Mouse (Mus musculus): ENCODE measurements around the gene Cep162. TPM values are rescaled to one million over a fixed set of nuclear protein-coding genes. Genes with fewer than 3 reads are reported as not detected.
A peak's percentile ranks its signal among the peaks of the same experiment; 100 is the strongest.

Gene Cep162
- total and polyA plus RNA-seq, 2 experiments from 2014 or later: 2.0 to 2.2 TPM

DNA sequence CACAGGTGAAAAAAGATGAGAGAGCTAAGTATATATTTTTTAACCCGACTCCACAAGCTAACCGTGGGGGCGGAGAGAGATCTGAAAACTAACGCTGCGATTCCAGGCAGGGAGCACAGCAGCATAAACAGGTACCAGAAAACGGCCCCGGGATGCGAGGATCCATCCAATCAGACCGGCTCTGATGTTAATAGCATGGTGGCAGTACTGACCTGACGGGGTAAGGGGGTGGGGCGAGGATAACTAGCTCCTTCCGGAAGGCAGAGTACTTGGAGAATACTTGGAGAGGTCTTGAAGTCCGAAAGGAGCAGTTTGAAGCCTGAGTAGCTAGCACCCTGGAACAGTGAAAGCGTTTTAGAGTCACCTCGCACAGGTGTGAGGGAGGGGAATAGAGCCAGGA lies 110.2 kb downstream of the Cep162 start:
- Histone ChIP-seq H3K9ac (replicated peaks; ENCODE audit: low read depth, low read length) (no peak overlapping the region), H3K4me2 (ENCODE audit: low read depth, low read length) (peak overlapping the region; percentile 51; the same call in 1 of the 2 replicates), H3K9me3 (replicated peaks; ENCODE audit: control insufficient read depth, low read length) (no peaks in the 10 kb centered on the region), H3K36me3 (replicated peaks; ENCODE audit: control insufficient read depth, insufficient read depth, low read length) (no peaks in the 10 kb centered on the region), H3K27me3 (ENCODE audit: control insufficient read depth, insufficient read depth, low read length) (peaks cover 33% of the 10 kb centered on the region), H3K27ac (ENCODE audit: low read depth) (no peak overlapping the region), H3K4me3 (ENCODE audit: low read depth, low read length) (peak overlapping the region; percentile 29; the same call in 1 of the 2 replicates), H3K4me1 (ENCODE audit: control insufficient read depth, insufficient read depth) (0 out of 2 replicates have a peak, but pooled peaks cover 7% of the 10 kb centered on the region)
- TF ChIP-seq EP300 (IDR thresholded peaks at IDR 0.05; ENCODE audit: low read depth) (no peak), CTCF (IDR thresholded peaks at IDR 0.05; ENCODE audit: low read depth) (no peak)
- ATAC-seq (ENCODE audit: insufficient read depth, low read depth) (no peak), DNase-seq (ENCODE audit: low spot score) (no peak)
- WGBS: 6% methylated on average over 15 of the region's 15 CpGs

DNA sequence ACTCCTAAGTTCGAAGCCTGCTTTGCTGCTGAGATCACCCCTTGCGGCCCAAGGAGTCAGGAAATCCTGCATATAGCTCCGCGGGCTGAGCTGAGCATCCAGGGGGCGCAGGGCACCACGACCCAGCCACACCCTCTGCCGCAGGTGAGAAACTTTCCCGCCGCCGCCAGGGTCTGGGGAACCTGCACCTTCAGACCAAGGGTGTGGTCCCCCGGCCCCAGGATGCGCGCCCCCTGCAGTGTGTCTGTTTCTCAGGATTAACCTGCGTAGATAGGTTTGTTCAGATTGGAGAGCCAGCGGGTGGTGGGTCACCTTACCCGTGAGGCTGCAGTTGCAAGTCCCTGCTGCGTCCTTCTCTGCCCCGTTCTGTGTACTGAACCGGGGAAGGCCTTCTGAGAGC lies 110.8 kb downstream of the Cep162 start:
- ATAC-seq (ENCODE audit: insufficient read depth, low read depth) (no peak), DNase-seq (ENCODE audit: low spot score) (no peak)
- peak overlapping the region; percentile 29 for H3K4me3 ChIP-seq (ENCODE audit: low read depth, low read length)
- no peak for TF ChIP-seq CTCF (IDR thresholded peaks at IDR 0.05; ENCODE audit: low read depth)
- no peak for TF ChIP-seq EP300 (IDR thresholded peaks at IDR 0.05; ENCODE audit: low read depth)
- no peak overlapping the region for H3K27ac ChIP-seq (ENCODE audit: low read depth)
- 0 out of 2 replicates have a peak, but pooled peaks cover 7% of the 10 kb centered on the region for H3K4me1 ChIP-seq (ENCODE audit: control insufficient read depth, insufficient read depth)
- peak overlapping the region; percentile 51 for H3K4me2 ChIP-seq (ENCODE audit: low read depth, low read length)
- no peak overlapping the region for H3K9ac ChIP-seq (replicated peaks; ENCODE audit: low read depth, low read length)
- WGBS: 2% methylated on average over 19 of the region's 19 CpGs
- H3K27me3 ChIP-seq (ENCODE audit: control insufficient read depth, insufficient read depth, low read length): peaks cover 33% of the 10 kb centered on the region
- H3K36me3 ChIP-seq (replicated peaks; ENCODE audit: control insufficient read depth, insufficient read depth, low read length): no peaks in the 10 kb centered on the region
- no peaks in the 10 kb centered on the region for H3K9me3 ChIP-seq (replicated peaks; ENCODE audit: control insufficient read depth, low read length)

DNA sequence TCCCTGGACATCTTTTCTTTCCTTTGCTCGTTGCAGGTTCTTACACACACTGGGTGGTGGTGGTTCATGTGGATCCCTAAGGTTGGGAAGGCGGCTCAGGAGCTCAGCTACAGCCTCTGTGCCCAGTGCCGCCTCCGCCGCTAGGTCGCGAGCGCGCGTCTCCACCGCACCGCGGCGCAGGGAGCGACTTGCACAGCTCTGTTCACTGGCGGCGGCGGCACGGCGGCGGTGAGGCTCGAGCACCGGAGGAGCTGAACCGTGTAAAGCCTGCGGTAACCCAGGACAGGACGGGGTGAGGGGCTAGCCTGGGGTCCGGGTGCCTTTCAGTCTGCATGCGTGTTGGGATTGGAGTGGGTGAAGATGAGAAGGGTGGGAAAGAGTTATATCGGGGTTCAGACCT lies 111.2 kb downstream of the Cep162 start, which contains the start of gene Mrap2:
Mrap2 (plus strand) TSS at position 201 of the 400 bp plus-strand sequence.
- Histone ChIP-seq H3K27ac (ENCODE audit: low read depth) (no peak within 1 kb of the TSS), H3K36me3 (replicated peaks; ENCODE audit: control insufficient read depth, insufficient read depth, low read length) (no peaks in the 10 kb centered on the region), H3K9me3 (replicated peaks; ENCODE audit: control insufficient read depth, low read length) (no peaks in the 10 kb centered on the region), H3K27me3 (ENCODE audit: control insufficient read depth, insufficient read depth, low read length) (peaks cover 33% of the 10 kb centered on the region), H3K9ac (replicated peaks; ENCODE audit: low read depth, low read length) (no peak within 1 kb of the TSS), H3K4me2 (ENCODE audit: low read depth, low read length) (peak within 1 kb of the TSS; percentile 51), H3K4me3 (ENCODE audit: low read depth, low read length) (peak within 1 kb of the TSS; percentile 29), H3K4me1 (ENCODE audit: control insufficient read depth, insufficient read depth) (0 out of 2 replicates have a peak, but pooled peaks cover 7% of the 10 kb centered on the region)
- ATAC-seq (ENCODE audit: insufficient read depth, low read depth) (peak; percentile 72), DNase-seq (ENCODE audit: low spot score) (no peak)
- WGBS: under 1% methylated on average over 29 of the region's 29 CpGs
- TF ChIP-seq EP300 (IDR thresholded peaks at IDR 0.05; ENCODE audit: low read depth): no peak
- peak; percentile 44 for TF ChIP-seq CTCF (IDR thresholded peaks at IDR 0.05; ENCODE audit: low read depth)

DNA sequence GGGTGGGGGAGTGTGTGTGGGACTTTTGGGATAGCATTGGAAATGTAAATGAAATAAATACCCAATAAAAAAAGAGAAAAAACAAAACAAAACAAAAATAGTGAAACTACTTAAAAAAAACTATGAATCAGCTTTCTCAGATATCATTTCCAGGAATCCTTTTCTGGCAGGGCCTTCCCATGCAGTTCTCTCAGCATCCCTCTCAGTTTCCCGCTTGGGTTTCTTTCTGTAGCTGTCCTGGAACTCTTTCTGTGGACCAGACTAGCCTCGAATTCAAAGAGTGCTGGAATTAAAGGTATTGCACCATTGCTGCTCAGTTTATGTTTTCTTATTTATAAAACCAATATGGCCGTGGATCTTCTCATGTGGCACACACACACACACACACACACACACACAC lies 112.3 kb downstream of the Cep162 start:
- WGBS: 67% methylated on average over 3 of the region's 3 CpGs
- no peak for DNase-seq (ENCODE audit: low spot score)
- no peaks in the 10 kb centered on the region for H3K9me3 ChIP-seq (replicated peaks; ENCODE audit: control insufficient read depth, low read length)
- no peak for ATAC-seq (ENCODE audit: insufficient read depth, low read depth)
- no peak overlapping the region for H3K4me2 ChIP-seq (ENCODE audit: low read depth, low read length)
- 0 out of 2 replicates have a peak, but pooled peaks cover 7% of the 10 kb centered on the region for H3K4me1 ChIP-seq (ENCODE audit: control insufficient read depth, insufficient read depth)
- H3K9ac ChIP-seq (replicated peaks; ENCODE audit: low read depth, low read length): no peak overlapping the region
- TF ChIP-seq EP300 (IDR thresholded peaks at IDR 0.05; ENCODE audit: low read depth) (no peak), CTCF (IDR thresholded peaks at IDR 0.05; ENCODE audit: low read depth) (no peak)
- no peaks in the 10 kb centered on the region for H3K36me3 ChIP-seq (replicated peaks; ENCODE audit: control insufficient read depth, insufficient read depth, low read length)
- H3K27me3 ChIP-seq (ENCODE audit: control insufficient read depth, insufficient read depth, low read length): peaks cover 33% of the 10 kb centered on the region
- H3K4me3 ChIP-seq (ENCODE audit: low read depth, low read length): no peak overlapping the region
- H3K27ac ChIP-seq (ENCODE audit: low read depth): no peak overlapping the region

Other genes with a start within 250 kb of the Cep162 start
- gene Ripply2, start 240.0 kb downstream of the Cep162 start, total RNA-seq (2014; rRNA removed; ENCODE audit: low replicate concordance): not detected in 2 replicates
- 0.45 and 1.2 TPM in 2 replicates for gene Ripply2, start 240.0 kb downstream of the Cep162 start, polyA plus RNA-seq (2015; fragmentation: Nextera tagmentation; extraction: Ambion mirVana)
- gene Cyb5r4, start 233.5 kb downstream of the Cep162 start, total RNA-seq (2014; rRNA removed; ENCODE audit: low replicate concordance): 23.5 and 24.4 TPM in 2 replicates
- gene Cyb5r4, start 233.5 kb downstream of the Cep162 start, polyA plus RNA-seq (2015; fragmentation: Nextera tagmentation; extraction: Ambion mirVana): 33.4 and 43.3 TPM in 2 replicates
- gene Mrap2, start 111.2 kb downstream of the Cep162 start, total RNA-seq (2014; rRNA removed; ENCODE audit: low replicate concordance): not detected in 2 replicates
- not detected in 2 replicates for gene Mrap2, start 111.2 kb downstream of the Cep162 start, polyA plus RNA-seq (2015; fragmentation: Nextera tagmentation; extraction: Ambion mirVana)

All from heart, postnatal 0 days (tissue).